Mouse (Mus musculus): Measurements from ENCODE around the gene Akap8l. TPM values are rescaled to one million over a fixed set of nuclear protein-coding genes. Genes with fewer than 3 reads are reported as not detected.

Gene Akap8l
- total RNA-seq (2023), result 10 to 100 TPM; 81.7 to 94.4 TPM

DNA sequence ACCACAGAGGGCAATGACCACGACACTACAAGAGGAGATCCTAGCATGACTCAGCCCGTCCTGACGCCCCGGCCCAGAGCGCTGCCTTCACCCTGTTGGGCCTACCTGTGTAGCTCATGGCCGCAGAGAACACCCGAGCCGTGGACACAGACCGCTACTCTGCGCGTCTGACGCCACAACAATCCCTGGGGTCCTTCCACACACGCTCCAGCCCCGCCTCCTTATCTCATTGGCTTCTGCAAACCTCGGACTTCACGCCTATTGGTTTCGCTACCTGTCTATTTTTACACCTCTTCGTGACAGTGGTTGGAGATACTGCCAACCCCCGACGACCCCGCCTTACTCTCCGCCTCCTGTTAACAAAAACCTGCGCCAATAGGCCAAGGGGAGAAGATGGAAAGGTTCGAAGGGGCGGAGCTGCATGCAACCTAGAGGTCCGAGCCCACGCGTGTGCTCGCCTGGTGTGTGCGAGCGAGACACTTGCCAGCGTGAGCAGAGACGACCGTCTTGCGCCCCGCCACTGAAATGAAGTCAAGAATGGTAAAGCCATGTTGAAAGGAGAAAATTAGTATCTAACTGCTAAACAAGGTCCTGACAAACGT is at the start of gene Akap8l:
Gene Akap8l, minus strand, starts transcription at position 226 of the 602 bp plus-strand sequence.

DNA sequence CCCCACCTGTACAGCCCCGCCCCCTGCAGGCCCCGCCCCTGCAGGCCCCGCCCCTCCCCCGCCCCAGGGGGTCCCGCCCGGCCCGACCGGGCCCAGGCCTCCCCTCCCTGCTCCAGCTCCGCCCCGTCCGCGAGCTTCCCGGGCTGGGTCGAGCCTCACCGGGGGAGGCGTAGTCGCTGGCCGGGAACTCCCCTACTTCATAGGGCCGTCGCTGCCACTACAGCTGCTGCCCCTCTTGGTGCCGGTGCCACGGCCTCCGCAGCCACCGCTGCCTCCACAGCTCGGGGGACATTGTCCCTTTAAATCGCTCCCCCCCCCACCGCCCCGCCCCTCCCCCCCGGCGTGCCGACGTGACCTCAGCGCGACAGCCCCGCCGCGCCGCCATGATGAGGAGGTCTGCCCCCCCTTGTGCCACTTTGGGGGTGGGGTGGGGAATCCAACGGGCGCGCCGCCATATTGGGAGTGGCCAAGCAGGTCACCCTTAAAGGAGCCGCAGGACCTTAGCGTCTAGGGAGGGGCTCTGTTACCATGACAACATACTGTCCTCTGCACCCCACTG is 38.8 kb upstream of the Akap8l start, which contains the start of gene Wiz:
Gene Wiz, minus strand, starts transcription at position 339 of the 559 bp plus-strand sequence.

DNA sequence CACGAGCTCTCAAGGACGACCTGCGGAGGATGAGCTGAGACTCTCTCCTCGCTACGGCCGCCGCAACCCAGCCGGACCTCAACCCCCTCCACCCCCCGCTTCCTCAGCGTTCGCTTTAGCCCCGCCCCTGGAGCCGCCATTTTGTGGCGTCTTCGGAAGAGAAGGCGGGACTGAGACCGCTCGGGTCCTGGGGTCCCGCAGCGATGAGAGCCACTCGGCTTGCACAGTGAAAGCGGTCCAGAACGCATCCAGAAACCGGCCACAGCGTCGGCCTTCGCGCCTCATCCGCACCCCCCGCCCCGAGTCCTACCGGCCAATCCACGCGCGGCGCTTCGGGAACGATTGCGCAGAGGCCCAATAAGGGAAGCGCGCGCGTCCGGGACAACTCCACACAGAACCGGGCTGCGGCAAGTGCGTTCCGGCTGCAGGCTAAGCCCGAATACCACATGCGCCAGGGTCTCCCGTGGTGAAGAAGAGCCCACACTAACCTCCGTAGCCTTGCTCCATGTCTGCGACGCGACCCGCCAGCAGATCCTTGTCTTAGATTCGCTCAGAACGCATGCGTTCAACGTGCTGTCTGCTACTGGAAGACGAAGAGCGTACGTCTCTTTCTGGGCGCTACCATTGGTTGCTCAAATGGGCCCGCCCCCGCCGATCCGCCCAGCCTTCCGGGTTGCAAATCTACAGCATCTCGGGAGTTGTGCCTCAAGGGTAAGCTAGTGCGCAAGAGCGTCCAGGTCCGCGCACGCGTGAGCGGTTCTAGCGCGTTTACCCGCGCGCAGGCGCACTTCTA is 29.6 kb downstream of the Akap8l start, which contains the start of gene Akap8:
Gene Akap8, minus strand, starts transcription at position 642 of the 793 bp plus-strand sequence.

DNA sequence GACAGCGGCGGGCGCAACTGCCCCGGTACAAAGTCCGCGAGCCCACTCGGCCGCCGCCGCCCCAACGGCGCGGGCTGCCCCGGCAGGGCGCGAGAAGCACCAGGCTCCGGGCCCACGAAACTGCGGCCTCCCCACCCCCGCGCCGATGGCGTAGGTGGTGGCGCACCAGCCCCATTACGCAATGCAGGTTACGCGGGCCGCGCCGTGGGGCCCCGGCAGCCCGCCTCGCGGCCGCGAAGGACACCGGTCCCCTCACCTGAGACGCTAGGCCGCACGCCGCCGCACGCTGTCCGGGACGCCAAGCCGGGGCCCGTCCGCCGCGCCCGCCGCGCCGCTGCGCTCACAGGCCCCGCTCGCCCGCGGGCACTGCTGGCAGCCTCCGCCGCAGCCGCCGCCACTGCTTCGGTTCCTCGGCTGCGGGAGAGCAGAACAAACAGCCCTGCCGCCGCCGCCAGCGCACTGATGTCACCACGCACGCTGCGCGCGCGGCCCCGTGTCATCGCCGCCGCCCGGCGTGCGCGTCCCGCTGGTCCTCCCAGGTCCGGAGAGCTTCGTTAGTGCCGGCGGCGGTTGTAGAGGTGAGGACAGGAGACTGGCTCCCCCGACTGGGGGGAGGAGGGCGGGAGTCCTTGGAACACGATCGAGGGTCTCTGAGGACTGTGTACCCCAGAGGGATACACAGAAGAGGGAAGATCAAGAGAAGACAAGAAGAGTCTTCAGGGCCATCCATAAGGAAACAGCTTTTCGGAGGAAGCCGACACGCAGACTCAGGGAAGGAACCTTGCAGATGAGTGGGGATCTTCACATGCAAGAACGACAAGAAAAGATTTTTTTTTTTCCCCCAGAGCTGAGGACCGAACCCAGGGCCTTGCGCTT is 65.9 kb downstream of the Akap8l start, which contains the start of gene Brd4:
Gene Brd4, minus strand, starts transcription at position 461 of the 876 bp plus-strand sequence.

Other genes with a start within 250 kb of the Akap8l start
- under 1 TPM; 0.10 to 0.30 TPM for gene Notch3, start 183.8 kb downstream of the Akap8l start, total RNA-seq (2023)
- gene Ephx3, start 161.1 kb downstream of the Akap8l start, total RNA-seq (2023), result 1 to 10 TPM; 1.1 to 1.3 TPM
- 100 to 1,000 TPM; 257 to 280 TPM for gene Brd4, start 65.9 kb downstream of the Akap8l start, total RNA-seq (2023)
- 100 to 1,000 TPM; 134 to 141 TPM for gene Akap8, start 29.4 kb downstream of the Akap8l start, total RNA-seq (2023)
- gene Wiz, start 38.8 kb upstream of the Akap8l start, total RNA-seq (2023), result 10 to 100 TPM; 30.7 to 31.2 TPM
- gene Rasal3, start 53.0 kb upstream of the Akap8l start, total RNA-seq (2023), result 10 to 100 TPM; 33.3 to 40.7 TPM
- gene Pglyrp2, start 73.6 kb upstream of the Akap8l start, total RNA-seq (2023), result under 1 TPM; 0.36 to 0.45 TPM
- gene Cyp4f39, start 102.1 kb upstream of the Akap8l start, total RNA-seq (2023), result not detected
- gene Cyp4f17, start 155.4 kb upstream of the Akap8l start, total RNA-seq (2023), result under 1 TPM; 0.37 to 0.76 TPM
- 100 to 1,000 TPM; 134 to 138 TPM for gene Cyp4f16, start 186.0 kb upstream of the Akap8l start, total RNA-seq (2023)